In the genomic region with DNA sequence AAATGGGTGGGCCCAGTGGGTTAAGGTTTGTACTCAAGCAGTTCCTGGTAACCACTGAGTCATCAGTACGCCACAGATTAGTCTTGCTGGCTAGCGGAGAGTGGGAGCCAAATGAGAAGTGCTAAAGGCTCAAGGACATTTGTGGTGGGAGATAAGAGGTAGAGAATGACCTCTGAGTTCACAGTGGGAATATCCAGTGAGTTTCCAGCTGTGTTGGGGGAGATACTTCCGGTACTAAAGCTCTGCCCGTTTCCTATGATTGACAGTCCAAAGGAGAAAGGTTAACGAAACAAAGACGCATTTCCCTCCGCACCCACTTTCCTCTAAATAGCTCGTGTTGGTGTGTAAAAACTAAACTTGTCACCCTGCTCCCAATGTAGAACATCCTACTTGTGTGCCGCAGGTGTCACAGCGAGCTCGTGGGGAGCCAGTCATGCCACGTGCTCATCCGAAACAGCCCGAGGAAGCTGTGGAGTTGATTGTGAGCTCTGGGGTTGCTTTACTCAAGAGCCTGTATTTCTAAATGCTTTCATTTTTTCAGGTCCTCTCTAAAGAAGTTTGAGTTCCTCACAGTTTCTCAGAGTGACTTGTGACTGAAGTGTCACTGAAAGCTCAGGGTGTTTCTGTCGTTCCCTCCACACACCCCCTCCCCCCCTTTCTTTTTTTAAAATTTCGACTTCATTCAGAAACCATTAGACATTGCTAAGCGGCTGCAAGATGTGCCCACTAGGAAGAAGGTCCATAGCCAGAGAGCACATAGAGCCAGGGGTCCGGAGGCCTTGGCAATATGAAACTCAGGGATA, we compare ENCODE assay signal across 9 mouse cellular contexts. TPM values are rescaled to one million over a fixed set of nuclear protein-coding genes. Genes with fewer than 3 reads are reported as not detected.
A peak's percentile ranks its signal among the peaks of the same experiment; 100 is the strongest.
DNase-seq lines count a peak whose midpoint lies in the region; ATAC-seq and TF ChIP-seq lines count a peak whose summit lies in the region.
"Had no signal": no experiment of that assay in that cellular context is flagged by ENCODE, and none has a peak within 500 bp of the region (broad histone marks: within the 10 kb centered on the region; RNA-seq: fewer than 3 reads in every experiment).

No protein-coding gene starts in this region.

- TF ChIP-seq POLR2A in MEL (IDR thresholded peaks at IDR 0.05; ENCODE audit: control insufficient read depth in 1 of 2, insufficient read depth in 1 of 2, low read depth in 1 of 2, low read length in 2 of 2, poor library complexity in 1 of 2): no peak

- H3K36me3 ChIP-seq in MEL (ENCODE audit: control insufficient read depth in 1 of 2, insufficient read depth in 2 of 2, low read length in 2 of 2): peaks cover 0 to 34% of the 10 kb centered on the region in 2 experiments; a peak in 2 of 4 replicates
- H3K36me3 ChIP-seq in liver, embryonic 16.5 days (ENCODE audit: control insufficient read depth, insufficient read depth): no peaks in the 10 kb centered on the region
- H3K36me3 ChIP-seq in neural tube, embryonic 15.5 days: no peaks in the 10 kb centered on the region
- H3K36me3 ChIP-seq: embryonic facial prominence, embryonic 13.5 days had no signal

- no peak for TF ChIP-seq CTCF in MEL (IDR thresholded peaks at IDR 0.05 in 2 of 3, conservative IDR thresholded peaks at IDR 0.05 in 1 of 3; ENCODE audit: control insufficient read depth in 1 of 3, insufficient read depth in 1 of 3, low read depth in 2 of 3, low read length in 3 of 3, poor library complexity in 1 of 3, severe bottlenecking in 1 of 3)

- H3K79me2 ChIP-seq in MEL (ENCODE audit: control insufficient read depth, insufficient read depth, low read length, poor library complexity): peaks cover 21% of the 10 kb centered on the region

- peak overlapping the region; percentile 89 for H3K9ac ChIP-seq in MEL (ENCODE audit: control insufficient read depth, low read depth, low read length, poor library complexity, severe bottlenecking)
- peak overlapping the region; percentile 0; the same call in 1 of the 2 replicates for H3K9ac ChIP-seq in liver, embryonic 16.5 days (ENCODE audit: low read depth, low read length)
- H3K9ac ChIP-seq in neural tube, embryonic 15.5 days (replicated peaks): no peak overlapping the region
- H3K9ac ChIP-seq: embryonic facial prominence, embryonic 13.5 days had no signal

- no peak for TF ChIP-seq RAD21 in MEL (IDR thresholded peaks at IDR 0.05; ENCODE audit: low read depth, low read length)

- ATAC-seq in liver, embryonic 16.5 days (ENCODE audit: low read depth): peak; percentile 24; the same call in 1 of the 2 replicates
- no peak for ATAC-seq in neural tube, embryonic 15.5 days (ENCODE audit: low FRiP score)

- peak; percentile 13 for DNase-seq in left cerebral cortex, adult 11 months (ENCODE audit: low spot score)
- DNase-seq in left cerebral cortex, postnatal 4 days: no peak
- peak; percentile 77 for DNase-seq in MEL (ENCODE audit: low read depth, low spot score)
- peak; percentile 40 to 49 for DNase-seq in heart, adult 9 months (ENCODE audit: low spot score in 2 of 2)
- no peak for DNase-seq in cerebellum, postnatal 14 days
- DNase-seq in urinary bladder, postnatal 14 days (ENCODE audit: low spot score): no peak

- H3K27ac ChIP-seq in MEL (ENCODE audit: control insufficient read depth, low read depth, low read length): peak overlapping the region; percentile 98
- H3K27ac ChIP-seq in liver, embryonic 16.5 days (ENCODE audit: low read length): peak overlapping the region; percentile 76
- H3K27ac ChIP-seq in neural tube, embryonic 15.5 days (replicated peaks): no peak overlapping the region
- H3K27ac ChIP-seq: embryonic facial prominence, embryonic 13.5 days had no signal

- intact Hi-C loops in left cerebral cortex, postnatal 4 days (cut with DNase I): no loop called here

- peaks cover 9 to 27% of the 10 kb centered on the region in 2 experiments for H3K4me1 ChIP-seq in MEL (ENCODE audit: control insufficient read depth in 1 of 2, insufficient read depth in 2 of 2, low read length in 2 of 2)
- H3K4me1 ChIP-seq in liver, embryonic 16.5 days (ENCODE audit: control insufficient read depth, low read depth, low read length): peaks cover 25% of the 10 kb centered on the region
- H3K4me1 ChIP-seq in neural tube, embryonic 15.5 days: peaks cover 17% of the 10 kb centered on the region

- peak in 1 of 2 experiments; percentile 37; a peak in 3 of 4 replicates for TF ChIP-seq EP300 in MEL (IDR thresholded peaks at IDR 0.05; ENCODE audit: low read depth in 1 of 2, low read length in 2 of 2)

- H3K4me2 ChIP-seq in liver, embryonic 16.5 days (ENCODE audit: low read depth, low read length): peak overlapping the region; percentile 54
- H3K4me2 ChIP-seq in neural tube, embryonic 15.5 days: no peak overlapping the region
- H3K4me2 ChIP-seq: embryonic facial prominence, embryonic 13.5 days had no signal

- H3K4me3 ChIP-seq in MEL (ENCODE audit: control insufficient read depth in 1 of 2, insufficient read depth in 1 of 2, low read depth in 2 of 2, low read length in 2 of 2): peak overlapping the region; percentile 48 to 78
- H3K4me3 ChIP-seq in liver, embryonic 16.5 days (ENCODE audit: low read depth, low read length): peak overlapping the region; percentile 44
- no peak overlapping the region for H3K4me3 ChIP-seq in neural tube, embryonic 15.5 days (replicated peaks)
- H3K4me3 ChIP-seq: embryonic facial prominence, embryonic 13.5 days had no signal

- 8% methylated on average over 18 of the region's 18 CpGs for WGBS in liver, embryonic 16.5 days (ENCODE audit: insufficient replicate concordance)
- WGBS in neural tube, embryonic 15.5 days: 62% methylated on average over 18 of the region's 18 CpGs

- no peaks in the 10 kb centered on the region for H3K27me3 ChIP-seq in MEL (ENCODE audit: control insufficient read depth in 1 of 2, insufficient read depth in 2 of 2, low read length in 2 of 2)
- no peaks in the 10 kb centered on the region for H3K27me3 ChIP-seq in liver, embryonic 16.5 days (ENCODE audit: control insufficient read depth, insufficient read depth, low read depth, low read length)
- no peaks in the 10 kb centered on the region for H3K27me3 ChIP-seq in neural tube, embryonic 15.5 days (replicated peaks)
- H3K27me3 ChIP-seq: embryonic facial prominence, embryonic 13.5 days had no signal

- no peaks in the 10 kb centered on the region for H3K9me3 ChIP-seq in MEL (replicated peaks; ENCODE audit: insufficient read depth, low read length)
- no peaks in the 10 kb centered on the region for H3K9me3 ChIP-seq in liver, embryonic 16.5 days (replicated peaks; ENCODE audit: control insufficient read depth, low read length)
- no peaks in the 10 kb centered on the region for H3K9me3 ChIP-seq in neural tube, embryonic 15.5 days (replicated peaks)
- H3K9me3 ChIP-seq: embryonic facial prominence, embryonic 13.5 days had no signal

TF ChIP-seq in MEL, 35 proteins besides CTCF, POLR2A, EP300 and RAD21 (continues in another document):
- TF ChIP-seq ZMIZ1 (IDR thresholded peaks at IDR 0.05; ENCODE audit: low read depth, low read length): no peak
- no peak for TF ChIP-seq USF2 (IDR thresholded peaks at IDR 0.05; ENCODE audit: borderline replicate concordance in 1 of 2, insufficient read depth in 1 of 2, low read depth in 1 of 2, low read length in 2 of 2)
- no peak for TF ChIP-seq RCOR1 (IDR thresholded peaks at IDR 0.05; ENCODE audit: low read depth, low read length)
- no peak for TF ChIP-seq JUND (IDR thresholded peaks at IDR 0.05; ENCODE audit: low read depth, low read length)
- peak; percentile 72 for TF ChIP-seq MXI1 (IDR thresholded peaks at IDR 0.05; ENCODE audit: low read depth, low read length)
- peak; percentile 85; the same call in 1 of the 2 replicates for TF ChIP-seq CHD1 (IDR thresholded peaks at IDR 0.05; ENCODE audit: low read depth, low read length)
- TF ChIP-seq NELFE (IDR thresholded peaks at IDR 0.05; ENCODE audit: low read depth, low read length): no peak
- peak; percentile 57; the same call in 1 of the 2 replicates for TF ChIP-seq USF1 (IDR thresholded peaks at IDR 0.05; ENCODE audit: low read depth, low read length)
- peak; percentile 46 for TF ChIP-seq ETS1 (IDR thresholded peaks at IDR 0.05; ENCODE audit: low read depth, low read length)
- TF ChIP-seq E2F4 (IDR thresholded peaks at IDR 0.05; ENCODE audit: borderline replicate concordance, low read depth, low read length): no peak
- TF ChIP-seq UBTF (IDR thresholded peaks at IDR 0.05; ENCODE audit: borderline replicate concordance, insufficient read depth, low read depth, low read length): no peak
- peak; percentile 3; the same call in 1 of the 2 replicates for TF ChIP-seq BHLHE40 (IDR thresholded peaks at IDR 0.05; ENCODE audit: borderline replicate concordance, low read depth, low read length)
- no peak for TF ChIP-seq TCF12 (IDR thresholded peaks at IDR 0.05; ENCODE audit: low read depth, low read length)
- no peak for TF ChIP-seq ZNF384 (IDR thresholded peaks at IDR 0.05; ENCODE audit: low read depth, low read length)
- TF ChIP-seq MYC (IDR thresholded peaks at IDR 0.05; ENCODE audit: low read depth, low read length): peak; percentile 94
- TF ChIP-seq HCFC1 (IDR thresholded peaks at IDR 0.05; ENCODE audit: low read depth, low read length): no peak
- TF ChIP-seq ZC3H11A (IDR thresholded peaks at IDR 0.05; ENCODE audit: low read depth, low read length): no peak
- peak; percentile 52; the same call in 1 of the 2 replicates for TF ChIP-seq TBP (IDR thresholded peaks at IDR 0.05; ENCODE audit: low read depth, low read length)
- no peak for TF ChIP-seq MYB (IDR thresholded peaks at IDR 0.05; ENCODE audit: low read depth, low read length)
- no peak for TF ChIP-seq GABPA (IDR thresholded peaks at IDR 0.05; ENCODE audit: low read depth, low read length)
- TF ChIP-seq MEF2A (IDR thresholded peaks at IDR 0.05; ENCODE audit: extremely low read depth, insufficient replicate concordance, low read depth, low read length, poor library complexity, severe bottlenecking): no peak

RNA-seq across cellular contexts. Expression of gene Lrmp, which starts 5.5 kb away (rescaled TPM):
- 1 to 10 TPM; 1.4 to 1.8 TPM for total RNA-seq in left cerebral cortex, postnatal 4 days (2021)
- 60.4 and 70.1 TPM in 2 replicates for total RNA-seq in MEL (2012; rRNA removed)
- 10 to 100 TPM in 1 of 2 experiments, not detected in 1; 64.3 TPM for polyA plus RNA-seq in MEL (2012; ENCODE audit: insufficient read depth in 1 of 2, insufficient read length in 2 of 2, low read depth in 1 of 2, low replicate concordance in 2 of 2, missing spikeins in 1 of 2)
- polyA plus RNA-seq in liver, embryonic 16.5 days (2015; fragmentation: Nextera tagmentation; extraction: Ambion mirVana): 16.1 and 17.5 TPM in 2 replicates
- 0.60 and 16.0 TPM in 2 replicates for polyA plus RNA-seq in neural tube, embryonic 15.5 days (2015; fragmentation: Nextera tagmentation; extraction: Ambion mirVana)

RNA-seq across cellular contexts. Expression of gene Bcat1, which starts 45.0 kb away (rescaled TPM):
- total RNA-seq in left cerebral cortex, postnatal 4 days (2021): 10 to 100 TPM; 81.0 to 88.8 TPM
- not detected in 2 replicates for total RNA-seq in MEL (2012; rRNA removed)
- polyA plus RNA-seq in MEL (2012; ENCODE audit: insufficient read depth in 1 of 2, insufficient read length in 2 of 2, low read depth in 1 of 2, low replicate concordance in 2 of 2, missing spikeins in 1 of 2): not detected
- 0.96 and 1.2 TPM in 2 replicates for polyA plus RNA-seq in liver, embryonic 16.5 days (2015; fragmentation: Nextera tagmentation; extraction: Ambion mirVana)
- 94.5 and 116 TPM in 2 replicates for polyA plus RNA-seq in neural tube, embryonic 15.5 days (2015; fragmentation: Nextera tagmentation; extraction: Ambion mirVana)

Comparison
In these comparisons a context has a peak if more than half of its experiments do, and no peak if none do; other contexts are left out.
1. DNase-seq: peak in left cerebral cortex, adult 11 months (single experiment), MEL (single experiment) and heart, adult 9 months (2 of 2); none in left cerebral cortex, postnatal 4 days (single experiment), cerebellum, postnatal 14 days (0 of 2) and urinary bladder, postnatal 14 days (single experiment).
2. RNA of gene Bcat1, which starts 45.0 kb away (polyA plus RNA-seq): 94.5 to 116 TPM in neural tube, embryonic 15.5 days; 0.96 to 1.2 TPM in liver, embryonic 16.5 days and not detected in MEL; every median in the first group is over 10 times any median in the second.